Mouse (Mus musculus) hindbrain, embryonic 10.5 days (tissue): Measurements from ENCODE around the gene Rpl10. TPM values are rescaled to one million over a fixed set of nuclear protein-coding genes. Genes with fewer than 3 reads are reported as not detected.

ENCODE experiments used
- DNase-seq: peaks from one replicate; pipeline ENCODE4 v3.0.0-alpha.2; 2017; ENCODE audit warnings: low spot score
- H3K27ac ChIP-seq: fragments of 300-500 bp; sonication (generic); 2 replicates; pipeline ENCODE4 v1.5.1; 2016; ENCODE audit warnings: mild to moderate bottlenecking, moderate library complexity
- H3K27me3 ChIP-seq: fragments of 300-500 bp; sonication (generic); 2 replicates; pipeline ENCODE4 v1.6.1; 2016; ENCODE audit warnings: mild to moderate bottlenecking; ENCODE audit not compliant: poor library complexity, insufficient read depth, severe bottlenecking
- H3K36me3 ChIP-seq: fragments of 300-500 bp; sonication (generic); 2 replicates; pipeline ENCODE4 v1.6.1; 2016; ENCODE audit warnings: mild to moderate bottlenecking, moderate library complexity
- H3K4me1 ChIP-seq: fragments of 300-500 bp; sonication (generic); replicated peaks from 2 replicates; pipeline ENCODE4 v1.6.1; 2016; ENCODE audit warnings: mild to moderate bottlenecking
- H3K4me3 ChIP-seq: fragments of 300-500 bp; sonication (generic); 2 replicates; pipeline ENCODE4 v1.5.1; 2016; ENCODE audit warnings: mild to moderate bottlenecking, moderate library complexity
- H3K9me3 ChIP-seq: fragments of 300-500 bp; sonication (generic); 2 replicates; pipeline ENCODE4 v1.6.1; 2016; ENCODE audit warnings: mild to moderate bottlenecking, moderate library complexity
- WGBS: fragments of 180-500 bp; shearing (Covaris S2); methylation state at CpG from one replicate; pipeline ENCODE4 v1.1.7; 2016; 5-methylcytosine and 5-hydroxymethylcytosine counted together
- polyA plus RNA-seq: library from polyadenylated mRNA; unstranded; fragments of >200 nt; fragmentation: Nextera tagmentation; extraction: Ambion mirVana; gene quantifications from 2 replicates; pipeline ENCODE4 v1.2.1, GENCODE M21; 2016

The Rpl10 gene
- polyA plus RNA-seq, 1 experiment from 2014 or later = 697 TPM

DNA sequence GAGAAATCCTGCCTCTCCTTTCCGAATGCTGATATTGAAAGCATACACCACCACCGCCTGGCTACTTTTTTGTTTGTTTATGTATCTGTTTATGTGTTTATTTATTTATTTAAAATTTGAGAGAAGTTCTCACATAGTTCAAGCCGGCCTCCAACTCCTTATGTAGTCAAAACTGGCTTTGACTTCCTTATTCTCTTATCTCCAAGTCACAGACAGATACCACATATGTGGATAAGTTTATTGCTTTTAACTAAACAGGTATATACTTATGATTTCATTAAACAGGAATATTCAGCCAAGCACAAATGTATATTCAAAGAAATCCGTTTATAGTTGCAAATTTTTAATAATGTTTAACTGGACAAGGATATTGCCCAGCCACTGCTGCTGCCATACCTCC, 22.8 kb downstream of the Rpl10 start:
- Histone ChIP-seq H3K36me3 (peaks cover 22% of the 10 kb centered on the region), H3K27ac (no peak overlapping the region), H3K4me1 (peaks cover 7% of the 10 kb centered on the region; the same call in 1 of the 2 replicates), H3K27me3 (no peaks in the 10 kb centered on the region), H3K9me3 (no peaks in the 10 kb centered on the region), H3K4me3 (no peak overlapping the region)
- DNase-seq = no peak
- 85% methylated on average over 4 of the region's 4 CpGs for WGBS

DNA sequence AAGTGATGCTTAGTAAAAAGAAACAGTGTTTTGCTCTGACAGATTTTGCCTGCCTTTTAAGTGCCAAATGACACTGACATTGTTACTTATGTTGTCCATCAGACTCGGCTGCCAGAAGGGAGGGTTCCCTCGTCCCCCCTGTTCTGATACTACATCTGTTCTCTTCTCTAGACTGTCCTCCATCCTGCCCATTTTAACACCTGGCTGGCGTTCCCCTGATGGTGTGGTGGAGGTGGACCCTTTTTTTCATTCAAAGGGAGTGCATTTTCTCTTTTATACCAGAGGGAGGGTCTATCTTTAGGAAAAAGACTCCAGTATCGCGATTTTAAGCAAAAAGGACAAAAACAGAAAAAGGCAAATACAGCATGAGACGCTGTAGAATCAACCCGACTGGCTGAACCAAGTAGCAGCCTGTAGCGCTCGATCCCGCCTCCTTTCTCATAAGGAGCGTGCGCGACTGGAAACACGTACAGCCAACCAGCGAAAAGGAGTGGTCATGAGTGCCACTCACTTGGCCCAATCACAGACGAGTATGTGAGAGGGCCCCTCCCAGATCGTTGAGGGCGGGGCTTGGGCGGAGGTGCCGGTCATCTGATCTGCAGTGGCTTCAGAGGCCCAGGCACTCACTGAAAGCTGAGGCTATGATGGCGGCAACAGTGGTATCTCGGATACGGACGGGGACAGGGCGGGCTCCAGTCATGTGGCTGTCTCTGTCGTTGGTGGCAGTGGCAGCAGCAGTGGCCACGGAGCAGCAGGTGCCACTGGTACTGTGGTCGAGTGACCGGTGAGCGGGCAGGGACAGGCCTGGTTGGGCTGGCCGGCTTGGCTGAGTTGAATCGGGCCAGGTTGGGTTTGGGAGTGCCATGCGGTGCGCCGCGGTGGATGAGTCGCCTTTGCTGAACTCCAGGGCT, 26.2 kb downstream of the Rpl10 start, which contains the start of gene Atp6ap1:
TSS of gene Atp6ap1 (plus strand) at position 560 of the 911 bp plus-strand sequence.
- Histone ChIP-seq H3K4me1 (peaks cover 7% of the 10 kb centered on the region; the same call in 1 of the 2 replicates), H3K36me3 (peaks cover 29% of the 10 kb centered on the region), H3K27me3 (no peaks in the 10 kb centered on the region), H3K4me3 (peak within 1 kb of the TSS; percentile 61), H3K27ac (peak within 1 kb of the TSS; percentile 87), H3K9me3 (no peaks in the 10 kb centered on the region)
- DNase-seq = peak; percentile 90
- 12% methylated on average over 37 of the region's 37 CpGs for WGBS

DNA sequence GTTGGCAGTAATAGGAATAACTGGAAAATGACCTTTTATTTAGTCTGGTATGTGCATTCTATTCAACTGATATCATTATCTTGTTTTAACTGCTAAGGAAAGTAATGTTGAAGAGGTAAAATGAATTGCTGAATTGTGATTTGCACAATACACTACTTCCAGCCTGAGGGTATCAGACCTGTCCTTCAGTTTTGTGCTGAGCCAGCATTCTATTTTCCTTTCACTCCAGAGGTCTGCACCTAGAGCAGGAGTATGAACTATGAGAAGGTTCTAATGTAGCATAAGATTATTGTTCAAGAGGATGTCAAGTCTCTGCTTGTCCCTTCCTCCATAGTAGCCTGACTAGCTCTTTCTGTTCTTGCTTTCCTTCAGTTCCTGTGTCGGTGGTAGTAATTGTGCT, 27.7 kb downstream of the Rpl10 start:
- H3K27me3 ChIP-seq = no peaks in the 10 kb centered on the region
- peaks cover 45% of the 10 kb centered on the region for H3K36me3 ChIP-seq
- H3K4me1 ChIP-seq = peaks cover 7% of the 10 kb centered on the region; the same call in 1 of the 2 replicates
- WGBS = 83% methylated on average over 1 of the region's 1 CpGs
- H3K27ac ChIP-seq = no peak overlapping the region
- no peak for DNase-seq
- H3K9me3 ChIP-seq = no peaks in the 10 kb centered on the region
- H3K4me3 ChIP-seq = no peak overlapping the region

DNA sequence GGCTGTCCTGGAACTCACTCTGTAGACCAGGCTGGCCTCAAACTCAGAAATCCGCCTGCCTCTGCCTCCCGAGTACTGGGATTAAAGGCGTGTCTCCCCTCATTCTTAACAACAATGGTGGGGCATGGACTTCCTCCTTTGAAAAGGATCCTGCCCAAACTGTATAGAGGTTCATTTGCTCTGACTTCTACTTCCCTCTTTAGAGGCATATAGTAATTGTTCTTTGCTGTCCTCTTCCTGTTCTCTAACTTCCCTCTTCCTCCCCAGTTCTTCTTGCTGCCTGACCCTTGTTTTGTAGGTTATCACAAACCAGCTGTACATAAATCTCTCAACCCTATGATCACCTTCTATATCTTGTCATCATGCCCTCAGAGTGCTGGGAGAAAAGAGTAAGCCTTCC, 29.1 kb downstream of the Rpl10 start:
- no peak overlapping the region for H3K27ac ChIP-seq
- peaks cover 52% of the 10 kb centered on the region for H3K36me3 ChIP-seq
- no peaks in the 10 kb centered on the region for H3K27me3 ChIP-seq
- no peak overlapping the region for H3K4me3 ChIP-seq
- H3K9me3 ChIP-seq = no peaks in the 10 kb centered on the region
- DNase-seq = no peak
- peaks cover 7% of the 10 kb centered on the region; the same call in 1 of the 2 replicates for H3K4me1 ChIP-seq
- WGBS = 89% methylated on average over 3 of the region's 3 CpGs

DNA sequence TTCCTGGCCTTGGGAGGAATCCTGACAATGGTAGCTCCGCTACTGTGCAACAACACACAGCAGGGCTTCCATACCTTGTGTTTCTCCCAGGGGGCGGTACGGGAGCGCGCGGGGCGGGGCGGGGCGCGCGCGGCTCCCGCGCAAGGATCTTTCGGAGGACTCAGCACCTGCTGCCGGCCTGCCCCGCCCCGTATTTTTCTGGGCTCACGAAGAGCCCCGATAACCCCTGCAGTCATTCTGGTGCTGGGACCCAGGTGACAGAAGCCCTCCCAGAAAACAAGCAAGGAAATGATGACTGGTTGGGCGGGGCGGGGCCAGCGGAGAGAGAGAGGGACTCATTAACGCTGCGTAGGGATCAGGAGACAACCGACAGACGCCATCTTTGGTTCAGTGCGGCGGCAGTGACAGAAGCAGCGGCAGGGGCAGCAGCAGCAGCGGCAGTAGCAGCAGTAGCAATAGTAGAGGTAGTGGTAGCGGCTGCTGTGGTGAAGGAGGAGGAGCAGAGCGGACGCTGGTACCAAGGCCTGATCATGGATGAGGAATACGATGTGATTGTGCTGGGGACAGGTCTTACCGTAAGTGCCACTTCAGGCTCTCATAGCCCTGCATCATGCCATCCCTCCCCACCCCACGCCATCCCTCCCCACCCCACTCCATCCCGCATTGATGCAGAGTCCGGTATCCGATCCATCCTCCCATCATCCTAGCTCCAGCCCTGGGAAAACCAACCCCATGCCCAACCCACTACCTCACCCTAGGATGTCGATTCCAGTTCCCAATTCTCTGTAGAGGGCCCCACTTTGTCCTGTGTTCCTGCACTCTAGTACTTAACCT, 34.5 kb downstream of the Rpl10 start, which contains the start of gene Gdi1:
TSS of gene Gdi1 (plus strand) at position 132 of the 834 bp plus-strand sequence.
- Histone ChIP-seq H3K27ac (peak within 1 kb of the TSS; percentile 95), H3K4me3 (peak within 1 kb of the TSS; percentile 69), H3K36me3 (peaks cover 80% of the 10 kb centered on the region), H3K9me3 (no peaks in the 10 kb centered on the region), H3K4me1 (peaks cover 10% of the 10 kb centered on the region; the same call in 1 of the 2 replicates), H3K27me3 (no peaks in the 10 kb centered on the region)
- 23% methylated on average over 41 of the region's 41 CpGs for WGBS
- peak; percentile 76 for DNase-seq

DNA sequence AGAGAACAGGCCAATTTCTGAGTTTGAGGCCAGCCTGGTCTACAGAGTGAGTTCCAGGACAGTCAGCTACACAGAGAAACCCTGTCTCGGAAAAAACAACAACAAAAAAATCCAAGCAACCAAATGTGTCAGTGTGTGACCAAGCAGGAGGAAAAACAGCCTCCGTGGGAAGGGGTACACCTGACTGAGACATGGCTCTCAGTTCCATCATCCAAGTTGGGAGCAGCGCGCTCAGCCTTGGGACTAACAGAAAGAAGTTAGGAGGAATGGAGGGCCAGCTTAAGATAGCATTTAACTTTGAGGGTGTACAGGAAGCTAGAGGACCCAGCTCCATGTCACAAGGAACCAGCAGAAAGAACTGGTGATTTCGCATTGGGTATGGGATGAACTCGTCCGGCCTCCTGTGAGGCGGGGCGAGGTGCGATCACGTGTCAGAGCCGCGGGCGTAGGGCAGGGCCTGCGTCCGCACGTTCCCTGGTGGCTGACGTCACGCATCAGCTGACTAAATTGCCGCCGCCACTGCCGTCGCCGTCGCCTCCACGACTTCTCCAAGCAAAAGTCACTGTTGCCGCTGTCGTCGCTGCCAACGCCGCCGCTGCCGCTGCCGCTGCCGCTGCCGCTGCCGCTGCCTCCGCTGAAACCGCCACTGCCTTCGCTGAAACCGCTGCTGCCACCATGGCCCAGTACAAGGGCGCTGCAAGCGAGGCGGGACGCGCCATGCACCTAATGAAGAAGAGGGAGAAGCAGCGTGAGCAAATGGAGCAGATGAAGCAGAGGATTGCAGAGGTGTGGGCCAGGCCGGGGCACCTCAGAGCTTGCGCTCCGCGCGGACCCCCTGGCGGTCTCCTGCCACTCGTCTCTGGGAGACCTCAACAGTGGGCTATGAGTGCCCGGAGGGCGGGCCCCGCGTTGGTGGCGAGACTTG, 42.2 kb downstream of the Rpl10 start, which contains the start of gene Fam50a:
TSS of gene Fam50a (plus strand) at position 494 of the 925 bp plus-strand sequence.
- Histone ChIP-seq H3K27me3 (no peaks in the 10 kb centered on the region), H3K36me3 (peaks cover 57% of the 10 kb centered on the region), H3K4me3 (peak within 1 kb of the TSS; percentile 68), H3K4me1 (peaks cover 13% of the 10 kb centered on the region), H3K27ac (peak within 1 kb of the TSS; percentile 90), H3K9me3 (0 out of 2 replicates have a peak, but pooled peaks cover 7% of the 10 kb centered on the region)
- peak; percentile 84 for DNase-seq
- WGBS = 21% methylated on average over 59 of the region's 59 CpGs

Other genes with a start within 250 kb of the Rpl10 start
- 53.3 and 60.6 TPM in 2 replicates for gene Irak1, start 246.9 kb upstream of the Rpl10 start, polyA plus RNA-seq
- not detected in 2 replicates for gene Opn1mw, start 143.3 kb upstream of the Rpl10 start, polyA plus RNA-seq
- gene Mecp2, start 135.4 kb upstream of the Rpl10 start, polyA plus RNA-seq = 15.3 and 15.4 TPM in 2 replicates
- gene Tex28, start 103.0 kb upstream of the Rpl10 start, polyA plus RNA-seq = not detected in 2 replicates
- not detected in 2 replicates for gene Tktl1, start 93.6 kb upstream of the Rpl10 start, polyA plus RNA-seq
- gene Flna, start 21.0 kb upstream of the Rpl10 start, polyA plus RNA-seq = 215 and 271 TPM in 2 replicates
- gene Emd, start 16.1 kb upstream of the Rpl10 start, polyA plus RNA-seq = 23.5 and 24.4 TPM in 2 replicates
- gene Taz, start 11.1 kb downstream of the Rpl10 start, polyA plus RNA-seq = 70.6 and 76.1 TPM in 2 replicates
- 3.6 and 5.2 TPM in 2 replicates for gene Dnase1l1, start 11.5 kb downstream of the Rpl10 start, polyA plus RNA-seq
- gene Atp6ap1, start 26.3 kb downstream of the Rpl10 start, polyA plus RNA-seq = 103 and 112 TPM in 2 replicates
- 331 and 436 TPM in 2 replicates for gene Gdi1, start 34.2 kb downstream of the Rpl10 start, polyA plus RNA-seq
- 66.4 and 67.8 TPM in 2 replicates for gene Fam50a, start 42.2 kb downstream of the Rpl10 start, polyA plus RNA-seq
- gene Plxna3, start 58.3 kb downstream of the Rpl10 start, polyA plus RNA-seq = 21.2 and 26.6 TPM in 2 replicates
- gene Lage3, start 82.8 kb downstream of the Rpl10 start, polyA plus RNA-seq = 113 and 120 TPM in 2 replicates
- 66.2 and 68.1 TPM in 2 replicates for gene Ubl4a, start 102.4 kb downstream of the Rpl10 start, polyA plus RNA-seq
- gene Slc10a3, start 102.5 kb downstream of the Rpl10 start, polyA plus RNA-seq = 9.3 and 10.8 TPM in 2 replicates
- gene Fam3a, start 122.5 kb downstream of the Rpl10 start, polyA plus RNA-seq = 27.3 and 30.8 TPM in 2 replicates
- 17.0 and 20.1 TPM in 2 replicates for gene Ikbkg, start 122.5 kb downstream of the Rpl10 start, polyA plus RNA-seq
- gene G6pdx, start 158.4 kb downstream of the Rpl10 start, polyA plus RNA-seq = 53.9 and 56.4 TPM in 2 replicates
- not detected in 2 replicates for gene Gm6880, start 210.6 kb downstream of the Rpl10 start, polyA plus RNA-seq